Mouse (Mus musculus) adrenal gland (tissue): ENCODE data around the gene Nlgn3.

Experiments used
- intact Hi-C: fragments of 180-260 bp; cut with DNase I; formaldehyde crosslinking; loops from one replicate; pipeline ENCODE4 v1.15.1; 2025

Gene Nlgn3

DNA sequence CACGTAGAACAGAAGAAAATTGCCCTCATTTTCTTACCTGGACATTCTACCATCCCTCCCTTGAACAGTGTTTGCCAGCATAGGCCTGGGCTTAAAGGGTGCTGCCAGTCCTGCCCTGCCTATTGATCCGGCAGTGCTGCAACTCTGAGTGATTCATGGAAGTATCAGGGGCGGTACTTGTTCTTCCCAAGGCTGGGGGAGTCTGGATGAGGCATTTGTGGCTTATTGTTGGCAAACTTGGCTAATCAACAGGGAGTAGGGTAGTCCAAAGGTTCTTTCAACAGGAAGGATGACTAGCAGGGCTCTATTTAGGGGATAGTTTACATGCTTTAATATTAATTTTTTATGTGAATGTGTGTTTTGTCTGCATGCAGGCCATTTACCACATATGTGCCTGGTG is 71.6 kb downstream of the Nlgn3 start:
- intact Hi-C loops: no loop called here

DNA sequence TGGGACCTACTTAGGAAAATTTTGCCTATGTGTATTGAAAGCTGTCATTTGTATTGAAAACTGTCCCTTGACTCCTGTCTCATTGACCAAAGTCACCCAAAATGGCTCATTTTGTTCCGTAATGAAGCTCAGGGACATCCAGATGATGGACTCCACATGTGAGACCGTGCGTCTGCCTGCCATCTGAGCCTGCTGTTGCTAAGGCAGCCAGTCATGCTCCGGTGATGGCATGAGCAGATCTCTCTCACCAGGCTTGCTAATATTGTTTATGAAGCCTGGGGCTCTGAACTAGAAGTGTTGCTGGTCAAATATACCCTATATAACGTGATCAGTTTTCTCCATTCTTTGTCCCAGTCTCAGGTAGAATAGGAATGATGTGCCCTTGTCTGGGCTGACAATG is 74.0 kb downstream of the Nlgn3 start:
- intact Hi-C loops: no loop called here
